Mouse (Mus musculus): ENCODE measurements around the gene Upk3b. TPM values are rescaled to one million over a fixed set of nuclear protein-coding genes. Genes with fewer than 3 reads are reported as not detected.

Gene Upk3b
- polyA plus RNA-seq (2012) = not detected in 2 replicates

GRCm38 (mm10) chr5:136038258-136039214 lies at the start of gene Upk3b:
Upk3b (plus strand) TSS chr5:136038496.
- H3K9me3 ChIP-seq (ENCODE audit: control insufficient read depth, low read length) = no peaks in the 10 kb centered on the region
- H3K4me1 ChIP-seq (ENCODE audit: control insufficient read depth) = peaks cover 9% of the 10 kb centered on the region
- no peaks in the 10 kb centered on the region for H3K36me3 ChIP-seq (ENCODE audit: control insufficient read depth)
- TF ChIP-seq TAL1 (IDR thresholded peaks at IDR 0.05; ENCODE audit: low read length) = no peak
- TF ChIP-seq GATA1 (IDR thresholded peaks at IDR 0.05; ENCODE audit: low read length) = no peak
- H3K27me3 ChIP-seq (ENCODE audit: control insufficient read depth) = peaks cover 4% of the 10 kb centered on the region; the same call in 1 of the 2 replicates
- no peak within 1 kb of the TSS for H3K4me3 ChIP-seq (replicated peaks)

GRCm38 (mm10) chr5:135990601-135991000 lies 47.7 kb upstream of the Upk3b start:
- Histone ChIP-seq H3K27me3 (ENCODE audit: control insufficient read depth) (no peaks in the 10 kb centered on the region), H3K36me3 (ENCODE audit: control insufficient read depth) (no peaks in the 10 kb centered on the region), H3K4me3 (replicated peaks) (no peak overlapping the region), H3K4me1 (ENCODE audit: control insufficient read depth) (peaks cover 11% of the 10 kb centered on the region), H3K9me3 (ENCODE audit: control insufficient read depth, low read length) (no peaks in the 10 kb centered on the region)
- TF ChIP-seq TAL1 (IDR thresholded peaks at IDR 0.05; ENCODE audit: low read length) = no peak
- no peak for TF ChIP-seq GATA1 (IDR thresholded peaks at IDR 0.05; ENCODE audit: low read length)

GRCm38 (mm10) chr5:135993381-135993965 lies 44.8 kb upstream of the Upk3b start:
- Histone ChIP-seq H3K4me1 (ENCODE audit: control insufficient read depth) (peaks cover 16% of the 10 kb centered on the region), H3K27me3 (ENCODE audit: control insufficient read depth) (no peaks in the 10 kb centered on the region), H3K4me3 (replicated peaks) (no peak overlapping the region), H3K36me3 (ENCODE audit: control insufficient read depth) (peaks cover 9% of the 10 kb centered on the region), H3K9me3 (ENCODE audit: control insufficient read depth, low read length) (no peaks in the 10 kb centered on the region)
- no peak for TF ChIP-seq GATA1 (IDR thresholded peaks at IDR 0.05; ENCODE audit: low read length)
- no peak for TF ChIP-seq TAL1 (IDR thresholded peaks at IDR 0.05; ENCODE audit: low read length)

GRCm38 (mm10) chr5:135994335-135994724 lies 44.0 kb upstream of the Upk3b start:
- Histone ChIP-seq H3K4me3 (replicated peaks) (peak overlapping the region; percentile 79), H3K36me3 (ENCODE audit: control insufficient read depth) (peaks cover 13% of the 10 kb centered on the region), H3K9me3 (ENCODE audit: control insufficient read depth, low read length) (no peaks in the 10 kb centered on the region), H3K4me1 (ENCODE audit: control insufficient read depth) (peaks cover 16% of the 10 kb centered on the region), H3K27me3 (ENCODE audit: control insufficient read depth) (no peaks in the 10 kb centered on the region)
- TF ChIP-seq TAL1 (IDR thresholded peaks at IDR 0.05; ENCODE audit: low read length) = no peak
- TF ChIP-seq GATA1 (IDR thresholded peaks at IDR 0.05; ENCODE audit: low read length) = no peak

- Histone ChIP-seq H3K27me3 (ENCODE audit: control insufficient read depth) (no peaks in the 10 kb centered on the region), H3K4me3 (replicated peaks) (peak within 1 kb of the TSS; percentile 79), H3K9me3 (ENCODE audit: control insufficient read depth, low read length) (no peaks in the 10 kb centered on the region), H3K36me3 (ENCODE audit: control insufficient read depth) (peaks cover 18% of the 10 kb centered on the region), H3K4me1 (ENCODE audit: control insufficient read depth) (peaks cover 16% of the 10 kb centered on the region)
- TF ChIP-seq GATA1 (IDR thresholded peaks at IDR 0.05; ENCODE audit: low read length) (no peak), TAL1 (IDR thresholded peaks at IDR 0.05; ENCODE audit: low read length) (no peak)
These were observed 43.3 kb upstream of the Upk3b start, which contains the start of gene Dtx2 for GRCm38 (mm10) chr5:135994725-135995687. Dtx2 (plus strand) TSS chr5:135994800.

- Histone ChIP-seq H3K4me3 (replicated peaks) (no peak overlapping the region), H3K36me3 (ENCODE audit: control insufficient read depth) (peaks cover 18% of the 10 kb centered on the region), H3K9me3 (ENCODE audit: control insufficient read depth, low read length) (no peaks in the 10 kb centered on the region), H3K27me3 (ENCODE audit: control insufficient read depth) (no peaks in the 10 kb centered on the region), H3K4me1 (ENCODE audit: control insufficient read depth) (peaks cover 16% of the 10 kb centered on the region)
- TF ChIP-seq TAL1 (IDR thresholded peaks at IDR 0.05; ENCODE audit: low read length) (no peak), GATA1 (IDR thresholded peaks at IDR 0.05; ENCODE audit: low read length) (no peak)
These were observed 42.1 kb upstream of the Upk3b start for GRCm38 (mm10) chr5:135996162-135996561.

GRCm38 (mm10) chr5:136001222-136001621 lies 37.1 kb upstream of the Upk3b start:
- peaks cover 20% of the 10 kb centered on the region for H3K36me3 ChIP-seq (ENCODE audit: control insufficient read depth)
- no peak overlapping the region for H3K4me3 ChIP-seq (replicated peaks)
- no peaks in the 10 kb centered on the region; the same call in 1 of the 2 replicates for H3K4me1 ChIP-seq (ENCODE audit: control insufficient read depth)
- no peaks in the 10 kb centered on the region for H3K27me3 ChIP-seq (ENCODE audit: control insufficient read depth)
- TF ChIP-seq GATA1 (IDR thresholded peaks at IDR 0.05; ENCODE audit: low read length) (no peak), TAL1 (IDR thresholded peaks at IDR 0.05; ENCODE audit: low read length) (no peak)
- no peaks in the 10 kb centered on the region for H3K9me3 ChIP-seq (ENCODE audit: control insufficient read depth, low read length)

- H3K9me3 ChIP-seq (ENCODE audit: control insufficient read depth, low read length) = no peaks in the 10 kb centered on the region
- peaks cover 16% of the 10 kb centered on the region for H3K36me3 ChIP-seq (ENCODE audit: control insufficient read depth)
- TF ChIP-seq GATA1 (IDR thresholded peaks at IDR 0.05; ENCODE audit: low read length) (no peak), TAL1 (IDR thresholded peaks at IDR 0.05; ENCODE audit: low read length) (no peak)
- no peaks in the 10 kb centered on the region for H3K27me3 ChIP-seq (ENCODE audit: control insufficient read depth)
- H3K4me1 ChIP-seq (ENCODE audit: control insufficient read depth) = no peaks in the 10 kb centered on the region
- H3K4me3 ChIP-seq (replicated peaks) = no peak overlapping the region
These were observed 36.0 kb upstream of the Upk3b start for GRCm38 (mm10) chr5:136002325-136002724.

All from erythroblast, embryonic 14.5 days (primary cell).